Mouse (Mus musculus): ENCODE data around the gene Gtpbp1. TPM values are rescaled to one million over a fixed set of nuclear protein-coding genes. Genes with fewer than 3 reads are reported as not detected.

The Gtpbp1 gene
- polyA plus RNA-seq, 1 experiment from 2014 or later, result 28.1 TPM

DNA sequence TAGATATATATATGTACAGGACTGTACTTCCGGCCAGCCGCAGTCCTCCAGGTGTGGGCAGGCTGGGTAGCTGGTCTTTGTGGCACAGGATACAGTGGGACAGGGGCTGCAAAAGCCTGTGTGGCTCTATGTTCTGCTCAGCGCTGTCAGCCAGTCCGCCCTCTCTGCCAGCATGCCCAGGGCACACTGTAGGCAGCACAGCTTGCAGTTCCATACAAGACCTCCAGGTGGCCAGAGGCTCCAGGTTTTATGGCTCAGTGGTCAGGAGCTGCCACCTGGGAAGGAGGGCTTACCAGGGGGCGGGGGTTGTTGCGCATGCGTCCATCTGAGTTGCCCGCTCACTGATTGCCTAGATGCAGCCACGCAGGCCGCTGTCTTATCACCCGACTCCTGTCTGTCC is 57.4 kb downstream of the Gtpbp1 start:
- WGBS, result 57% methylated on average over 10 of the region's 11 CpGs
- no peak overlapping the region for H3K4me2 ChIP-seq (replicated peaks; ENCODE audit: low read depth, low read length)
- no peaks in the 10 kb centered on the region for H3K36me3 ChIP-seq (ENCODE audit: control insufficient read depth, insufficient read depth, low read length)
- DNase-seq (ENCODE audit: low spot score), result peak; percentile 59
- no peak overlapping the region for H3K27ac ChIP-seq (ENCODE audit: low read depth, low read length)
- H3K9ac ChIP-seq (ENCODE audit: low read depth, low read length), result no peak overlapping the region
- no peaks in the 10 kb centered on the region for H3K27me3 ChIP-seq (ENCODE audit: control insufficient read depth, insufficient read depth, low read length)
- no peak for ATAC-seq (ENCODE audit: low FRiP score)
- H3K4me1 ChIP-seq (replicated peaks; ENCODE audit: control insufficient read depth, insufficient read depth, low read length), result no peaks in the 10 kb centered on the region
- H3K4me3 ChIP-seq (ENCODE audit: low read depth, low read length), result no peak overlapping the region
- H3K9me3 ChIP-seq (ENCODE audit: control insufficient read depth, low read length), result no peaks in the 10 kb centered on the region

DNA sequence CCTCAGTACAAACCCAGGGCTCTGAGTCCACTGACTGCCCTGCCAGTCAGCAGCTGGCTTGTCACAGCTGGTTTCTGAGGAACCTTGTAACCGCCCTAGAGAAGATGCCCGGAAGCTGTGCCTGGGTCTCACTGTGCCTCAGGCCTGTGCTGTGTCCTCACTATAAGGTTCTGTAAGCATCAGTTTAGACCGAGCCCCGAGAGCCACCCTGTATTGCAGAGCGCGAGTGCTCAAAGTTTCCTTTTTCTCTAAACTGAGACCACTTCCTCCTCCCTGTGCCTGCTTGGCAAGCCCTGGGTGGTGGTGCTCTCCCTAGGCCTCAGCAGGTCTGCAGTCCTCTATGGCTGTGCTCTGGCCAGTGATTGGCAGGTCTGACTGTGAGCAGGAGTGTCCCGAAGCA is 58.5 kb downstream of the Gtpbp1 start:
- H3K9me3 ChIP-seq (ENCODE audit: control insufficient read depth, low read length), result no peaks in the 10 kb centered on the region
- DNase-seq (ENCODE audit: low spot score), result no peak
- no peak for ATAC-seq (ENCODE audit: low FRiP score)
- no peaks in the 10 kb centered on the region for H3K27me3 ChIP-seq (ENCODE audit: control insufficient read depth, insufficient read depth, low read length)
- no peak overlapping the region for H3K4me2 ChIP-seq (replicated peaks; ENCODE audit: low read depth, low read length)
- H3K4me3 ChIP-seq (ENCODE audit: low read depth, low read length), result no peak overlapping the region
- no peak overlapping the region for H3K9ac ChIP-seq (ENCODE audit: low read depth, low read length)
- H3K4me1 ChIP-seq (replicated peaks; ENCODE audit: control insufficient read depth, insufficient read depth, low read length), result no peaks in the 10 kb centered on the region
- H3K27ac ChIP-seq (ENCODE audit: low read depth, low read length), result no peak overlapping the region
- no peaks in the 10 kb centered on the region for H3K36me3 ChIP-seq (ENCODE audit: control insufficient read depth, insufficient read depth, low read length)
- 91% methylated on average over 7 of the region's 7 CpGs for WGBS

DNA sequence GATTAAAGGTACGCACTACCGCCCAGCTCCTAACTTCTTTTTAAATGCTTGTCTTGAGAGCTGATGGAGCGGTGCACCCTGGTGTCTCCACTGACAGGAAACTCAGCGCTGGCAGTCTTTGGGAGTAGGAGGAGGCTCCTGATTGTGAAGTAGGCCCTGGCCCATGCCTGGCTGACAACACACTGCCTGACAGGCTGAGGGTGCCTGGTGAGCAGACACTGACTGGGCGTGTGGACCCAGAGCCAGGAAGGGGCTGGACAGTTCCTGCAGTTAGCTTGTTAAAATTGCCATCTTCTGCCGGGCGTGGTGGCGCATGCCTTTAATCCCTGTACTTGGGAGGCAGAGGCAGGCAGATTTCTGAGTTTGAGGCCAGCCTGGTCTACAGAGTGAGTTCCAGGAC is 59.6 kb downstream of the Gtpbp1 start:
- Histone ChIP-seq H3K4me1 (replicated peaks; ENCODE audit: control insufficient read depth, insufficient read depth, low read length) (no peaks in the 10 kb centered on the region), H3K9me3 (ENCODE audit: control insufficient read depth, low read length) (no peaks in the 10 kb centered on the region), H3K4me3 (ENCODE audit: low read depth, low read length) (no peak overlapping the region), H3K36me3 (ENCODE audit: control insufficient read depth, insufficient read depth, low read length) (no peaks in the 10 kb centered on the region), H3K4me2 (replicated peaks; ENCODE audit: low read depth, low read length) (no peak overlapping the region), H3K9ac (ENCODE audit: low read depth, low read length) (no peak overlapping the region), H3K27me3 (ENCODE audit: control insufficient read depth, insufficient read depth, low read length) (no peaks in the 10 kb centered on the region), H3K27ac (ENCODE audit: low read depth, low read length) (no peak overlapping the region)
- ATAC-seq (ENCODE audit: low FRiP score) (no peak), DNase-seq (ENCODE audit: low spot score) (no peak)
- WGBS, result 85% methylated on average over 8 of the region's 8 CpGs

DNA sequence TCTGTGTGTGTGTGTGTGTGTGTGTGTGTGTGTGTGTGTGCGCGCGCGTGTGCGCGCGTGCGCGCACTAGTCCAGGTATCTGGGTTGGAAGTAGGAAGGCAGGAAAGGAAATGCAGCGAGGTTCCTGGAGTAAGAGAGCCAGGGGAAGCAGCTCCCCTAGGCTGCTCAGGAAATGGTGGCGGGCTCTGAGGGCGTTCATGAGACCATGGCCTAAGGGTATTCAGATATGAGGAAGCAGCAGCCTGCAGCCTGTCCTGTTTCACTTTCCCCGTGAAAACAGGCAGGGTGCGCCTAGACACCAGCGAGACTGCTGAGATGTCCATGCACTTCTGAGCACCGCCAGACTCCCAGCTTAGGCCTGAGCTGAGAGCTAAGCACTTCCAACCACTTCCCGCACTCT is 61.1 kb downstream of the Gtpbp1 start:
- H3K9me3 ChIP-seq (ENCODE audit: control insufficient read depth, low read length), result no peaks in the 10 kb centered on the region
- H3K27ac ChIP-seq (ENCODE audit: low read depth, low read length), result no peak overlapping the region
- 78% methylated on average over 14 of the region's 17 CpGs for WGBS
- DNase-seq (ENCODE audit: low spot score) (no peak), ATAC-seq (ENCODE audit: low FRiP score) (no peak)
- H3K9ac ChIP-seq (ENCODE audit: low read depth, low read length), result no peak overlapping the region
- no peaks in the 10 kb centered on the region for H3K36me3 ChIP-seq (ENCODE audit: control insufficient read depth, insufficient read depth, low read length)
- no peak overlapping the region for H3K4me2 ChIP-seq (replicated peaks; ENCODE audit: low read depth, low read length)
- H3K4me1 ChIP-seq (replicated peaks; ENCODE audit: control insufficient read depth, insufficient read depth, low read length), result no peaks in the 10 kb centered on the region
- no peaks in the 10 kb centered on the region for H3K27me3 ChIP-seq (ENCODE audit: control insufficient read depth, insufficient read depth, low read length)
- H3K4me3 ChIP-seq (ENCODE audit: low read depth, low read length), result no peak overlapping the region

DNA sequence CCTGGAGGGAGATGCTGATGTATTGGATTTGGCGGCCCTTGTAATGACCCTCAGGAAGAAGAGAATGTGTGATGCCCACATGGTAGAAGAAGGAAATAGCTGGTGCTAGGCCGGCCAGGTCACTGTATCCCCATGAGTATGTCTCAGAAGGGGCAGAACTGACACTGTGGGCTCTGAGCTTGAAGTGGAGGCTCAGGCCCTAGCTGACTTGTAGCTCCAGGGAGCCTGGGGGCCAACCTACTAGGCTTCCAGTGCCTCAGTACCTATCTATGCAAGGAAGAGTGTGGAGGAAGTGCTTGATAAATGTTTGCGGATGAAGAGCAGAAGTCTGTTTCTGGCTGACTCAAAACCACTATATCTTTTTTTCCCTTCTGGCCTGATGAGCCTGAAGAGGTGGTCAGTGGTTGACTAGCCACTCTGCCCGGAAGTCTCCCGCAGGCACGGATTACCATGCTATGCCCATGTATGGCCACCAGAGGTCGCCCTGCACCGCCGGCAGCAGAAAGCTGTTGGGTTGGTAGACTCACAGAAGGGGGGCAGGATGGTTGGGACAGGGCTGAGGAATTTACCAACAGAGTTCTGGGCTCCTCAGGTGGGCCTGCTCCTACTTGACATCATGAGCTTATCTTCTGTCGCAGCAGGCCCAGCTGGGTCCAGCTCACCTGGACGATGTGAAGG is 62.2 kb downstream of the Gtpbp1 start:
- no peaks in the 10 kb centered on the region for H3K27me3 ChIP-seq (ENCODE audit: control insufficient read depth, insufficient read depth, low read length)
- no peaks in the 10 kb centered on the region for H3K9me3 ChIP-seq (ENCODE audit: control insufficient read depth, low read length)
- DNase-seq (ENCODE audit: low spot score) (peak; percentile 83), ATAC-seq (ENCODE audit: low FRiP score) (peak; percentile 33; the same call in 1 of the 2 replicates)
- H3K4me2 ChIP-seq (replicated peaks; ENCODE audit: low read depth, low read length), result no peak overlapping the region
- H3K36me3 ChIP-seq (ENCODE audit: control insufficient read depth, insufficient read depth, low read length), result no peaks in the 10 kb centered on the region
- H3K9ac ChIP-seq (ENCODE audit: low read depth, low read length), result no peak overlapping the region
- H3K27ac ChIP-seq (ENCODE audit: low read depth, low read length), result no peak overlapping the region
- H3K4me3 ChIP-seq (ENCODE audit: low read depth, low read length), result no peak overlapping the region
- no peaks in the 10 kb centered on the region for H3K4me1 ChIP-seq (replicated peaks; ENCODE audit: control insufficient read depth, insufficient read depth, low read length)
- WGBS, result 24% methylated on average over 11 of the region's 11 CpGs

DNA sequence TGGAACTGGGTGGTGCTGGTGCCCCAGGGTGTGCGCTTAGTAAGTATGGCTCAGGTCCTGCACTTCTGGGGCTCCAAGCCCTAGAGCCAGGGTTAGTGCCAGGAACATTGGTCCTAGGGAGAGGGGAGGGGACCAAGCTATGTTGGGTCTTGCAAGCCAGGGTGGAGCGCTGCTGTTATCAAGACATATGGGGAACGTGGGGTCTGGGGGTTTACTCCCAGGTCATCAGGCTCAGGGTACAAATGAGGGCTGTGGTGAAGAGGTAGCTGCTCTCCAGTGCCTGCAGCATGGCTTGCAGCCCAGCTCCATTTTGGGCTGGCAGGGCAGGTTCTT is 62.7 kb downstream of the Gtpbp1 start:
- Histone ChIP-seq H3K36me3 (ENCODE audit: control insufficient read depth, insufficient read depth, low read length) (no peaks in the 10 kb centered on the region), H3K9ac (ENCODE audit: low read depth, low read length) (no peak overlapping the region), H3K4me2 (replicated peaks; ENCODE audit: low read depth, low read length) (no peak overlapping the region), H3K27me3 (ENCODE audit: control insufficient read depth, insufficient read depth, low read length) (no peaks in the 10 kb centered on the region), H3K27ac (ENCODE audit: low read depth, low read length) (no peak overlapping the region), H3K4me3 (ENCODE audit: low read depth, low read length) (no peak overlapping the region), H3K9me3 (ENCODE audit: control insufficient read depth, low read length) (no peaks in the 10 kb centered on the region), H3K4me1 (replicated peaks; ENCODE audit: control insufficient read depth, insufficient read depth, low read length) (no peaks in the 10 kb centered on the region)
- 90% methylated on average over 3 of the region's 3 CpGs for WGBS
- ATAC-seq (ENCODE audit: low FRiP score) (no peak), DNase-seq (ENCODE audit: low spot score) (no peak)

DNA sequence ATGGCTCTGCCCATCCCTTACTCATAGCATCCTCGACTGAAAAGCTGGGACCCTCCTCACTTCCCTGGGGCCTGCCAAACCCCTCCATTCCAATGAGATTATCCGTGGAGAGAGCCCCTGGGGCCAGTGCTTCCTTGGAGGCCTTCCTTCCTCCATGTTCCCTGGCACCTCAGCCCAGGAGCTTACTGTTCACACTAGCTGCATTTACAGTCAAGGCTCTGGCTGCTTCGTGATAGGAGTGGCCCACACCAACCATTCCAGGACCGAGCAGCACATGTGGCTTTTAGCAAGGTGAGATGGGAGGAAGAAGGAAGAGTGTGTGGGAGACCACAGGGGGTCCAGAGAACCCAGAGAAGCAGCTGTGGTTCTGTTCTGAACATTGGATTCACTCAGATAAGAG is 63.2 kb downstream of the Gtpbp1 start:
- Histone ChIP-seq H3K4me1 (replicated peaks; ENCODE audit: control insufficient read depth, insufficient read depth, low read length) (no peaks in the 10 kb centered on the region), H3K4me2 (replicated peaks; ENCODE audit: low read depth, low read length) (no peak overlapping the region), H3K9me3 (ENCODE audit: control insufficient read depth, low read length) (no peaks in the 10 kb centered on the region), H3K9ac (ENCODE audit: low read depth, low read length) (no peak overlapping the region), H3K27me3 (ENCODE audit: control insufficient read depth, insufficient read depth, low read length) (no peaks in the 10 kb centered on the region), H3K27ac (ENCODE audit: low read depth, low read length) (no peak overlapping the region), H3K4me3 (ENCODE audit: low read depth, low read length) (no peak overlapping the region), H3K36me3 (ENCODE audit: control insufficient read depth, insufficient read depth, low read length) (no peaks in the 10 kb centered on the region)
- DNase-seq (ENCODE audit: low spot score), result no peak
- 45% methylated on average over 4 of the region's 4 CpGs for WGBS
- no peak for ATAC-seq (ENCODE audit: low FRiP score)

DNA sequence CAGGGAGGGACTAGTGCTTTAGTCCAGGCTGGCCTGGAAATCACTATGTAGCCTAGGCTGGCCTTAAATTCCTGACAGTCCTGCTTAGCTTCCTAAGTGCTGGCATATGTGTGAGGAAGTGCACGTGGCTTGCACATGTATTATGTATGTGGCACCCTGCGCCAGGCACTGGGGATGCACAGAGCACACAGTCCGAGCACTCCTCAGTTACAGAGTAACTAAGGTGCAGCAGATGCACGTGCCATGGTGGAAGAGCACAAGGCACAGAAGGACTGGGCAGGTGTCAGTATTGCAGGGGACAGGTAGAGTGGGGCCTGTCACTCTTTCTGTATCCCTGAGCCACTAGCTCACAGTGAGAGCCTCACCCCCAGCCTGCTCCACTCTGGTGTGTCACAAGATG is 64.5 kb downstream of the Gtpbp1 start:
- no peaks in the 10 kb centered on the region for H3K4me1 ChIP-seq (replicated peaks; ENCODE audit: control insufficient read depth, insufficient read depth, low read length)
- 83% methylated on average over 4 of the region's 4 CpGs for WGBS
- ATAC-seq (ENCODE audit: low FRiP score), result no peak
- H3K27ac ChIP-seq (ENCODE audit: low read depth, low read length), result no peak overlapping the region
- no peaks in the 10 kb centered on the region for H3K9me3 ChIP-seq (ENCODE audit: control insufficient read depth, low read length)
- no peak overlapping the region for H3K9ac ChIP-seq (ENCODE audit: low read depth, low read length)
- no peak overlapping the region for H3K4me2 ChIP-seq (replicated peaks; ENCODE audit: low read depth, low read length)
- no peaks in the 10 kb centered on the region for H3K27me3 ChIP-seq (ENCODE audit: control insufficient read depth, insufficient read depth, low read length)
- H3K36me3 ChIP-seq (ENCODE audit: control insufficient read depth, insufficient read depth, low read length), result no peaks in the 10 kb centered on the region
- no peak for DNase-seq (ENCODE audit: low spot score)
- no peak overlapping the region for H3K4me3 ChIP-seq (ENCODE audit: low read depth, low read length)

DNA sequence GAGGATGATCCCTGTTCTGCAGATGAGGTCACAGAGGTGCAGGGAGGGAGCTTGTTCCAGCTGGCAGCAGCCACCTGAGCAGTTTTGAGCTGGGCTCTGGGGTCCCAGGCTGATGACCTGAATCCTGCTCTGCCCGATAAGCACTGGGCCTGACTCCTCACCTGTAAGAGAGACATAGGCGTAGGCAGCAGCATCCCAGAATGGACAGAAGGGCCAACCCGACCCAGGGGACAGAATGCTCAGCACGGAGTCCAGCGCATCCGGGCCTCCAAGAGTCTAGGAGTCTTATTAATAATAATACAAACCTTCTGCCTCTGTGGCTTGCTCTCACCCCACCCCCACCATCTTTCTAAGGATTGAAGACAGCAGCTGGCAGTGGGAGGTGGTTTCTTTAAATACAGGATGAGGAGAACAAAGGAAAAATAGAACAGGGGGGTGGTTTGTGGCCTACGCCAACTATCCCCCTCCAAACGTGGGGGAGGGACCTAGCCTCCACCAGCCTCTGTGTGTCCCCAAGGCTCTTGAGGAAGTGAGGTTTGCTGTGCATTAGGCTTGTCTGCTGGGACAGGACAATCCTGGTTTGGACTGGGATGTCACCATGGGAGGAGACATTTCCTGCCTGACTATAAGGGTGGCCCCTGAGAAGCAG is 65.5 kb downstream of the Gtpbp1 start:
- no peak overlapping the region for H3K27ac ChIP-seq (ENCODE audit: low read depth, low read length)
- H3K9ac ChIP-seq (ENCODE audit: low read depth, low read length), result no peak overlapping the region
- H3K9me3 ChIP-seq (ENCODE audit: control insufficient read depth, low read length), result no peaks in the 10 kb centered on the region
- no peaks in the 10 kb centered on the region for H3K27me3 ChIP-seq (ENCODE audit: control insufficient read depth, insufficient read depth, low read length)
- H3K4me1 ChIP-seq (replicated peaks; ENCODE audit: control insufficient read depth, insufficient read depth, low read length), result no peaks in the 10 kb centered on the region
- DNase-seq (ENCODE audit: low spot score) (peak; percentile 19), ATAC-seq (ENCODE audit: low FRiP score) (no peak)
- H3K4me2 ChIP-seq (replicated peaks; ENCODE audit: low read depth, low read length), result no peak overlapping the region
- no peaks in the 10 kb centered on the region for H3K36me3 ChIP-seq (ENCODE audit: control insufficient read depth, insufficient read depth, low read length)
- 75% methylated on average over 8 of the region's 8 CpGs for WGBS
- H3K4me3 ChIP-seq (ENCODE audit: low read depth, low read length), result no peak overlapping the region

Measured in hindbrain, embryonic 11.5 days (tissue).